Mouse (Mus musculus) heart, postnatal 0 days (tissue): Measurements from ENCODE around the gene Tnn.

Experiments
- CTCF ChIP-seq: IDR thresholded peaks from 2 replicates; pipeline ENCODE4 v1.5.1; 2016; ENCODE audit warnings: antibody characterized with exemption, control low read depth, low read depth
- EP300 ChIP-seq: IDR thresholded peaks from 2 replicates; pipeline ENCODE4 v1.6.1; 2016; ENCODE audit warnings: antibody characterized with exemption, low read depth

GRCm38 (mm10) chr1:160136362-160136890 lies 17.0 kb downstream of the Tnn start:
- TF ChIP-seq CTCF (no peak), EP300 (no peak)
